Mouse (Mus musculus) liver, embryonic 14.5 days (tissue): ENCODE data around the gene Des. TPM values are rescaled to one million over a fixed set of nuclear protein-coding genes. Genes with fewer than 3 reads are reported as not detected.

ENCODE experiments used
- ATAC-seq: fragments of 200-750 bp; cut with Nextera tagmentation; 2 replicates; pipeline ENCODE4 v1.8.0; 2017; ENCODE audit warnings: moderate number of reproducible peaks, mild to moderate bottlenecking, moderate library complexity; ENCODE audit not compliant: insufficient read depth
- DNase-seq, 3 experiments: peaks; one replicate each; pipeline ENCODE4 v3.0.0-alpha.2; 2012 to 2013; ENCODE audit warnings: low read depth in 3 of 3, low spot score in 3 of 3
- H3K27ac ChIP-seq: fragments of 300-500 bp; sonication (generic); 2 replicates; pipeline ENCODE4 v1.5.1; 2014; ENCODE audit warnings: moderate library complexity, mild to moderate bottlenecking, control low read depth, inconsistent platforms
- H3K27me3 ChIP-seq: fragments of 300-500 bp; sonication (generic); 2 replicates; pipeline ENCODE4 v1.6.1; 2014; ENCODE audit warnings: mild to moderate bottlenecking, low read length, moderate library complexity; ENCODE audit not compliant: control insufficient read depth, insufficient read depth
- H3K36me3 ChIP-seq: fragments of 300-500 bp; sonication (generic); replicated peaks from 2 replicates; pipeline ENCODE4 v1.6.1; 2014; ENCODE audit warnings: low read depth; ENCODE audit not compliant: control insufficient read depth, insufficient read depth
- H3K4me1 ChIP-seq, 2 experiments: fragments of 200-500 bp in 1 of 2; fragments of 300-500 bp in 1 of 2; sonication (generic) in 1 of 2; replicated peaks; 2 replicates each; pipeline ENCODE4 v1.6.1; 2012 to 2014; ENCODE audit warnings: antibody characterized with exemption in 1 of 2, inconsistent platforms in 1 of 2, low read length in 1 of 2; ENCODE audit not compliant: control insufficient read depth in 2 of 2, insufficient read depth in 2 of 2
- H3K4me2 ChIP-seq: fragments of 300-500 bp; sonication (generic); 2 replicates; pipeline ENCODE4 v1.6.1; 2014; ENCODE audit warnings: low read depth, mild to moderate bottlenecking, control low read depth, moderate library complexity
- H3K4me3 ChIP-seq, 2 experiments: fragments of 200-500 bp in 1 of 2; fragments of 300-500 bp in 1 of 2; sonication (generic) in 1 of 2; 2 replicates each; pipeline ENCODE4 v1.5.1; 2012 to 2014; ENCODE audit warnings: low read depth in 2 of 2, low read length in 2 of 2, mild to moderate bottlenecking in 2 of 2, control low read depth in 1 of 2, inconsistent platforms in 1 of 2, moderate library complexity in 1 of 2; ENCODE audit not compliant: insufficient read depth in 1 of 2
- H3K9ac ChIP-seq: fragments of 300-500 bp; sonication (generic); replicated peaks from 2 replicates; pipeline ENCODE4 v1.6.1; 2014; ENCODE audit warnings: mild to moderate bottlenecking, control low read depth, moderate library complexity
- H3K9me3 ChIP-seq: fragments of 300-500 bp; sonication (generic); 2 replicates; pipeline ENCODE4 v1.6.1; 2016; ENCODE audit warnings: low read length, mixed read lengths; ENCODE audit not compliant: control insufficient read depth
- CTCF ChIP-seq: IDR thresholded peaks from 2 replicates; pipeline ENCODE4 v1.5.1; 2016; ENCODE audit warnings: antibody characterized with exemption, low read depth, control low read depth
- EP300 ChIP-seq: IDR thresholded peaks from 2 replicates; pipeline ENCODE4 v1.6.1; 2016; ENCODE audit warnings: antibody characterized with exemption, low read depth
- WGBS: fragments of 180-500 bp; shearing (Covaris S2); extraction: QIAGEN DNeasy Blood & Tissue Kit; methylation state at CpG from one replicate; pipeline ENCODE4 v1.1.7; 2014; ENCODE audit not compliant: insufficient replicate concordance; 5-methylcytosine and 5-hydroxymethylcytosine counted together
- polyA plus RNA-seq, 2 experiments: library from polyadenylated mRNA; depleted of rRNA in 1 of 2; stranded (reverse) in 1 of 2; unstranded in 1 of 2; fragments of >200 nt; fragmentation: Nextera tagmentation in 1 of 2; extraction: Ambion mirVana in 1 of 2; gene quantifications; 2 replicates each; pipeline versions ENCODE4 v1.2.1 to v1.2.3; 2012 to 2014

Gene Des
- polyA plus RNA-seq, 2 experiments = 1.1 to 1.4 TPM

GRCm38 (mm10) chr1:75373276-75373675 is 13.1 kb downstream of the Des start:
- no peaks in the 10 kb centered on the region for H3K36me3 ChIP-seq
- H3K4me1 ChIP-seq = 0 out of 4 replicates have a peak, but pooled peaks cover 0 to 2% of the 10 kb centered on the region in 2 experiments
- TF ChIP-seq CTCF (no peak), EP300 (no peak)
- H3K9me3 ChIP-seq = no peaks in the 10 kb centered on the region
- H3K4me2 ChIP-seq = no peak overlapping the region
- ATAC-seq (no peak), DNase-seq (no peak)
- H3K9ac ChIP-seq = no peak overlapping the region
- H3K27ac ChIP-seq = no peak overlapping the region
- 54% methylated on average over 3 of the region's 3 CpGs for WGBS
- H3K27me3 ChIP-seq = peaks cover 15% of the 10 kb centered on the region
- no peak overlapping the region for H3K4me3 ChIP-seq

GRCm38 (mm10) chr1:75374950-75375936 is 15.1 kb downstream of the Des start, which contains the start of gene Speg:
Gene Speg, plus strand, starts transcription at chr1:75375297.
- no peak within 1 kb of the TSS for H3K9ac ChIP-seq
- peaks cover 15% of the 10 kb centered on the region for H3K27me3 ChIP-seq
- no peak for ATAC-seq
- H3K9me3 ChIP-seq = no peaks in the 10 kb centered on the region
- peak within 1 kb of the TSS; percentile 2; the same call in 1 of the 2 replicates for H3K4me2 ChIP-seq
- no peak within 1 kb of the TSS for H3K27ac ChIP-seq
- TF ChIP-seq EP300 (no peak), CTCF (no peak)
- no peaks in the 10 kb centered on the region for H3K36me3 ChIP-seq
- H3K4me1 ChIP-seq = no peaks in the 10 kb centered on the region
- no peak for DNase-seq
- WGBS = 7% methylated on average over 57 of the region's 57 CpGs
- no peak within 1 kb of the TSS for H3K4me3 ChIP-seq

DNA sequence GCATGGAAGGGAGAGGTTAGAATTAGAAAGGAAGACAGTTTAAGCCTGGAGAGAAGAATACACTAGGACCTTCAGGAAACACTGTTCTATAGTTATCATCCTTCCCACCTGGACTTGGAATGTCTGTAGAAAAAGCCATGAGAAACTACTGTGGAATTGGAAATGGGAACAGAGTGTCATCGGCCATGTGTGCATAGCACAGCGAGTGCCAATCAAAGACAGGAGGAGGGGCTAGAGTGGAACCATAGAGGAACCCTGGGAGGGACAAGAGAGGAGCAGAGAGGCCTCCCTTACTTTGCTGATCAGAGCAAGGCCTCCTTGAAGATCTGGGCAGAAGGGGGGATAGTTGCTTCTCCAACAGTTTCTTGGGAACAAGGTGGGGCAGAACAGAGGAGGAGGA is 19.1 kb downstream of the Des start:
- TF ChIP-seq CTCF = no peak
- H3K4me1 ChIP-seq = no peaks in the 10 kb centered on the region
- ATAC-seq (no peak), DNase-seq (no peak)
- no peak overlapping the region for H3K27ac ChIP-seq
- H3K27me3 ChIP-seq = peaks cover 36% of the 10 kb centered on the region
- no peaks in the 10 kb centered on the region for H3K9me3 ChIP-seq
- H3K4me2 ChIP-seq = no peak overlapping the region
- H3K9ac ChIP-seq = no peak overlapping the region
- WGBS = 42% methylated on average over 2 of the region's 2 CpGs
- H3K4me3 ChIP-seq = no peak overlapping the region
- no peaks in the 10 kb centered on the region for H3K36me3 ChIP-seq

DNA sequence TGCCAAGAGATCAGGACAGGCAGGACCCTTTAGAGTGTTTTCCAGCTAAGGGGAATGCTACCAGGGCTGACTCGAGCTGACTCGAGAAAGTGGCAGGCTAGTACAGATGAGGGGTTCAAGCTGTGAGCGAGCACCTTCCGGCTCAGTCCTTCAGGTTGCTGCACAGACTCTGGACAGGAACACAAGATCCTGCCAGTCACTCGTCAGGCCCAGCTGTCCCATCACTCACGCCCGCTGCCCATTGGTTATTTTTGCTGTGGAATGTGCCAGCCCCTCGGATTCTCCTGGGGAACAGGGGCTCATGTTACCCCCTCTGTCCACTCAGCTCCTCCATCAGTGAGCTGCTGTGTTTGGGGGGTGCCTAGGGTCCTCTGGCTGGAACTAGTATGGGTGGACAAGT is 19.8 kb downstream of the Des start:
- Histone ChIP-seq H3K27me3 (peaks cover 29% of the 10 kb centered on the region), H3K27ac (no peak overlapping the region), H3K4me3 (no peak overlapping the region), H3K9me3 (no peaks in the 10 kb centered on the region), H3K36me3 (no peaks in the 10 kb centered on the region), H3K4me2 (no peak overlapping the region), H3K9ac (no peak overlapping the region), H3K4me1 (no peaks in the 10 kb centered on the region)
- ATAC-seq (no peak), DNase-seq (no peak)
- 51% methylated on average over 8 of the region's 8 CpGs for WGBS
- no peak for TF ChIP-seq CTCF
- no peak for TF ChIP-seq EP300

GRCm38 (mm10) chr1:75380951-75381350 is 20.8 kb downstream of the Des start:
- Histone ChIP-seq H3K9me3 (no peaks in the 10 kb centered on the region), H3K4me2 (no peak overlapping the region), H3K27ac (no peak overlapping the region), H3K9ac (no peak overlapping the region), H3K27me3 (peaks cover 21% of the 10 kb centered on the region), H3K4me1 (no peaks in the 10 kb centered on the region), H3K4me3 (no peak overlapping the region), H3K36me3 (no peaks in the 10 kb centered on the region)
- ATAC-seq (no peak), DNase-seq (no peak)
- 25% methylated on average over 2 of the region's 2 CpGs for WGBS
- TF ChIP-seq CTCF (no peak), EP300 (no peak)
